In genomic region chr5:142962444-142962961, GRCm38 (mm10) we compare ENCODE assay signal across 8 mouse cellular contexts. TPM values are rescaled to one million over a fixed set of nuclear protein-coding genes. Genes with fewer than 3 reads are reported as not detected.
DNase-seq lines count a peak whose midpoint lies in the region; ATAC-seq and TF ChIP-seq lines count a peak whose summit lies in the region.

No protein-coding gene starts in this region.

- ATAC-seq in liver, embryonic 11.5 days (replicated peaks; ENCODE audit: low FRiP score), result no peak
- ATAC-seq in stomach, embryonic 16.5 days (ENCODE audit: insufficient read depth, low FRiP score), result no peak
- no peak for ATAC-seq in cerebellum, adult (ENCODE audit: insufficient number of reproducible peaks, low FRiP score, low TSS enrichment)

- DNase-seq in embryo, embryonic 10 days (ENCODE audit: low spot score), result peak; percentile 43
- DNase-seq in embryo, embryonic 9.5 days (ENCODE audit: extremely low spot score), result no peak
- DNase-seq in ES-E14 (ENCODE audit: low read depth, low spot score), result no peak
- DNase-seq in heart, postnatal 4 days, result peak; percentile 39
- no peak for DNase-seq in liver, embryonic 11.5 days (ENCODE audit: low spot score)
- no peak for DNase-seq in cerebellum, adult 18-20 months

- peaks cover 50% of the 10 kb centered on the region for H3K27me3 ChIP-seq in liver, embryonic 11.5 days (replicated peaks; ENCODE audit: control insufficient read depth, insufficient read depth, low read length)
- H3K27me3 ChIP-seq in stomach, embryonic 16.5 days (ENCODE audit: control insufficient read depth, insufficient read depth, low read length), result no peaks in the 10 kb centered on the region

- H3K27ac ChIP-seq in ES-E14 (ENCODE audit: insufficient read depth, low read depth, low read length, poor library complexity, severe bottlenecking), result peak overlapping the region; percentile 55
- H3K27ac ChIP-seq in liver, embryonic 11.5 days (ENCODE audit: low read depth, low read length), result peak overlapping the region; percentile 82
- H3K27ac ChIP-seq in stomach, embryonic 16.5 days (ENCODE audit: low read length), result peak overlapping the region; percentile 99

- peak overlapping the region; percentile 75 for H3K9ac ChIP-seq in ES-E14 (ENCODE audit: insufficient read depth, low read depth, low read length, poor library complexity, severe bottlenecking)
- peak overlapping the region; percentile 70 for H3K9ac ChIP-seq in liver, embryonic 11.5 days (ENCODE audit: low read depth, low read length)
- H3K9ac ChIP-seq in stomach, embryonic 16.5 days (ENCODE audit: low read length), result peak overlapping the region; percentile 96

- no peaks in the 10 kb centered on the region for H3K9me3 ChIP-seq in ES-E14 (ENCODE audit: control insufficient read depth, insufficient read depth, low read depth, low read length)
- H3K9me3 ChIP-seq in liver, embryonic 11.5 days (ENCODE audit: control insufficient read depth, low read length), result no peaks in the 10 kb centered on the region
- H3K9me3 ChIP-seq in stomach, embryonic 16.5 days (replicated peaks; ENCODE audit: control insufficient read depth, low read length), result no peaks in the 10 kb centered on the region

- peak overlapping the region; percentile 81 for H3K4me2 ChIP-seq in liver, embryonic 11.5 days
- H3K4me2 ChIP-seq in stomach, embryonic 16.5 days (ENCODE audit: low read depth, low read length), result peak overlapping the region; percentile 61

- peaks cover 11% of the 10 kb centered on the region; the same call in 1 of the 2 replicates for H3K36me3 ChIP-seq in ES-E14 (ENCODE audit: control insufficient read depth, insufficient read depth, low read length, poor library complexity, severe bottlenecking)
- peaks cover 7% of the 10 kb centered on the region; the same call in 1 of the 2 replicates for H3K36me3 ChIP-seq in liver, embryonic 11.5 days (ENCODE audit: control insufficient read depth, insufficient read depth, low read length)
- H3K36me3 ChIP-seq in stomach, embryonic 16.5 days (ENCODE audit: control insufficient read depth, insufficient read depth, low read length), result 0 out of 2 replicates have a peak, but pooled peaks cover 4% of the 10 kb centered on the region

- H3K4me1 ChIP-seq in ES-E14 (ENCODE audit: control insufficient read depth in 2 of 2, insufficient read depth in 2 of 2, low read length in 2 of 2, poor library complexity in 1 of 2), result peaks cover 3 to 21% of the 10 kb centered on the region in 2 experiments; a peak in 3 of 4 replicates
- peaks cover 12% of the 10 kb centered on the region for H3K4me1 ChIP-seq in liver, embryonic 11.5 days (replicated peaks; ENCODE audit: control insufficient read depth, insufficient read depth, low read length)
- H3K4me1 ChIP-seq in stomach, embryonic 16.5 days (ENCODE audit: control insufficient read depth, insufficient read depth, low read length), result peaks cover 36% of the 10 kb centered on the region

- peak overlapping the region; percentile 78 to 79 for H3K4me3 ChIP-seq in ES-E14 (ENCODE audit: insufficient read depth in 1 of 2, low read depth in 1 of 2, low read length in 2 of 2, poor library complexity in 1 of 2, severe bottlenecking in 1 of 2)
- H3K4me3 ChIP-seq in liver, embryonic 11.5 days (ENCODE audit: low read depth, low read length), result peak overlapping the region; percentile 70
- H3K4me3 ChIP-seq in stomach, embryonic 16.5 days (replicated peaks; ENCODE audit: low read length), result peak overlapping the region; percentile 88

- WGBS in liver, embryonic 11.5 days, result 13% methylated on average over 11 of the region's 11 CpGs
- 4% methylated on average over 11 of the region's 11 CpGs for WGBS in stomach, embryonic 16.5 days

- in situ Hi-C loops in ES-E14 (cut with MboI; ENCODE audit: low sequenced_read_pairs in 2 of 2, unreplicated experiment in 2 of 2), result no loop called here

TF ChIP-seq in ES-E14, 5 proteins besides CTCF, POLR2A, EP300 and RAD21:
- TF ChIP-seq ZNF384 (IDR thresholded peaks at IDR 0.05; ENCODE audit: low read depth, low read length) (no peak), CHD2 (IDR thresholded peaks at IDR 0.05; ENCODE audit: low read depth, low read length) (no peak), MAFK (IDR thresholded peaks at IDR 0.05; ENCODE audit: insufficient read depth, low read depth, low read length) (no peak), ZC3H11A (IDR thresholded peaks at IDR 0.05; ENCODE audit: borderline replicate concordance, low read depth, low read length) (no peak), HCFC1 (IDR thresholded peaks at IDR 0.05; ENCODE audit: borderline replicate concordance, insufficient read depth, low read length) (no peak)

RNA-seq across cellular contexts. Expression of gene Fscn1, which starts 2.4 kb away (rescaled TPM):
- total RNA-seq in ES-E14 (2012; rRNA removed), result 161 and 310 TPM in 2 replicates
- 100 to 1,000 TPM; 145 to 173 TPM for total RNA-seq in heart, postnatal 4 days (2021)
- 142 and 148 TPM in 2 replicates for polyA plus RNA-seq in liver, embryonic 11.5 days (2014; fragmentation: Nextera tagmentation; extraction: Ambion mirVana)
- 161 and 176 TPM in 2 replicates for polyA plus RNA-seq in stomach, embryonic 16.5 days (2015; fragmentation: Nextera tagmentation; extraction: Ambion mirVana)

RNA-seq across cellular contexts. Expression of gene Actb, which starts 55.9 kb away (rescaled TPM):
- total RNA-seq in ES-E14 (2012; rRNA removed), result 3,755 and 4,692 TPM in 2 replicates
- 1,000 to 10,000 TPM; 2,345 to 2,495 TPM for total RNA-seq in heart, postnatal 4 days (2021)
- polyA plus RNA-seq in liver, embryonic 11.5 days (2014; fragmentation: Nextera tagmentation; extraction: Ambion mirVana), result 11,958 and 12,749 TPM in 2 replicates
- polyA plus RNA-seq in stomach, embryonic 16.5 days (2015; fragmentation: Nextera tagmentation; extraction: Ambion mirVana), result 14,659 and 15,131 TPM in 2 replicates

Comparison
In these comparisons a context has a peak if more than half of its experiments do, and no peak if none do; other contexts are left out.
1. DNase-seq: peak in embryo, embryonic 10 days (single experiment) and heart, postnatal 4 days (single experiment); none in embryo, embryonic 9.5 days (single experiment), ES-E14 (single experiment), liver, embryonic 11.5 days (single experiment) and cerebellum, adult 18-20 months (0 of 2).
2. Peak in every context shown above with its lines, with median percentiles within 50 percentile points of each other: H3K27ac ChIP-seq, H3K4me3 ChIP-seq and H3K9ac ChIP-seq.